ENCODE assay signal across 8 mouse cellular contexts in the genomic region with DNA sequence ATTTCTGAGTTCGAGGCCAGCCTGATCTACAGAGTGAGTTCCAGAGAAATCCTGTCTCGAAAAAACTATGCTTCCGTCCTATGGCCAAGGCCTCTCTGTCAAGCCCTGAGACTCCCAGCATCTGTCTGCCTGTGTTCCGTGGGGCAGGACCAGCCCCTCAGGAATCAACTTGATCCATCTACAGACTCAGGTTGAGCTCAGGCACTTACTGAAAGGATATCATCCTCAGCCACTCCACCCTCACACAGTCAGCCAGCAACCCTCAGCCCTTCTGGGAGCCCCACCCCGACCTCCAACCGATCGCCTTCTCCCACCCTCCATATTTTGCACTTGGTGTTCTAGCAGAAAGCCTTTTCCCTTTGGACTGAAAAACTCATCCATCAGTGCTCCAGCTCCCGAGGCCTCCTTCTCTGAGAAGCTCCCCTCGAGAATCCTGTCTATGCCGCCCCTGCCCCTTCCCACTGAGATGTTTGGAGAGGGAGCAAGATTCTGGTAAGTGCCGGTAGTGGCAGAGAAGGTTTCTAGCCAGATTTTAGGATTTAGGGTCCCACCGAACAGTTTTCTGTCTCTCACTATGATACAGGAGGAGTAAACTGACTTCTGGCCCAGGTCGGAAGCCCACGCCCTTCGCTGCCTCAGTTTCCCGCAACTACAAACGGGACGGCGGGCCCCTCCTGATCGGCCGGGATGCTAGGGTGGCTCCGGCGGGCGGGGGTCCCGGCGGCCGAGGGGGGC. TPM values are rescaled to one million over a fixed set of nuclear protein-coding genes. Genes with fewer than 3 reads are reported as not detected.
DNase-seq lines count a peak whose midpoint lies in the region; ATAC-seq and TF ChIP-seq lines count a peak whose summit lies in the region.

No protein-coding gene starts in this region.

- peak overlapping the region; percentile 66 for H3K4me3 ChIP-seq in kidney, postnatal 0 days (replicated peaks; ENCODE audit: low read depth, low read length)
- H3K4me3 ChIP-seq in embryonic facial prominence, embryonic 14.5 days (ENCODE audit: low read depth, low read length): peak overlapping the region; percentile 82
- peak overlapping the region; percentile 62 for H3K4me3 ChIP-seq in limb, embryonic 11.5 days (ENCODE audit: low read depth, low read length)

- H3K9ac ChIP-seq in kidney, postnatal 0 days (ENCODE audit: low read depth, low read length): peak overlapping the region; percentile 66
- peak overlapping the region; percentile 86 for H3K9ac ChIP-seq in embryonic facial prominence, embryonic 14.5 days (ENCODE audit: low read depth, low read length)
- peak overlapping the region; percentile 73 for H3K9ac ChIP-seq in limb, embryonic 11.5 days (ENCODE audit: low read length)

- TF ChIP-seq CTCF in kidney, postnatal 0 days (IDR thresholded peaks at IDR 0.05; ENCODE audit: low read depth): no peak

- peaks cover 13% of the 10 kb centered on the region; the same call in 1 of the 2 replicates for H3K36me3 ChIP-seq in kidney, postnatal 0 days (ENCODE audit: insufficient read depth, low read length)
- H3K36me3 ChIP-seq in embryonic facial prominence, embryonic 14.5 days (ENCODE audit: control insufficient read depth, insufficient read depth, low read length): peaks cover 22% of the 10 kb centered on the region
- peaks cover 17% of the 10 kb centered on the region; the same call in 1 of the 2 replicates for H3K36me3 ChIP-seq in limb, embryonic 11.5 days (ENCODE audit: control insufficient read depth, insufficient read depth, low read length)

- DNase-seq in kidney, postnatal 0 days (ENCODE audit: low spot score): peak; percentile 16
- DNase-seq in kidney, adult 9 months: no peak
- no peak for DNase-seq in embryonic facial prominence, embryonic 14.5 days (ENCODE audit: low spot score)
- peak; percentile 45 for DNase-seq in limb, embryonic 11.5 days (ENCODE audit: low spot score)
- DNase-seq in neural tube, embryonic 10.5 days (ENCODE audit: extremely low spot score, low spot score): peak; percentile 44
- no peak for DNase-seq in urinary bladder, postnatal 25 days (ENCODE audit: low spot score)
- no peak for DNase-seq in ovary, postnatal 10 days (ENCODE audit: low spot score)
- DNase-seq in layer of hippocampus, adult 11-12 months (ENCODE audit: low spot score): no peak

- H3K27me3 ChIP-seq in kidney, postnatal 0 days (ENCODE audit: insufficient read depth, low read length): no peaks in the 10 kb centered on the region
- no peaks in the 10 kb centered on the region for H3K27me3 ChIP-seq in embryonic facial prominence, embryonic 14.5 days (replicated peaks; ENCODE audit: control insufficient read depth, insufficient read depth, low read length)
- no peaks in the 10 kb centered on the region for H3K27me3 ChIP-seq in limb, embryonic 11.5 days (ENCODE audit: control insufficient read depth, insufficient read depth, low read length)

- H3K4me2 ChIP-seq in kidney, postnatal 0 days (ENCODE audit: low read length): peak overlapping the region; percentile 87
- H3K4me2 ChIP-seq in embryonic facial prominence, embryonic 14.5 days (ENCODE audit: low read depth, low read length): peak overlapping the region; percentile 97
- peak overlapping the region; percentile 54 for H3K4me2 ChIP-seq in limb, embryonic 11.5 days (ENCODE audit: low read depth, severe bottlenecking)

- WGBS in kidney, postnatal 0 days: 12% methylated on average over 27 of the region's 27 CpGs
- 8% methylated on average over 19 of the region's 27 CpGs for WGBS in embryonic facial prominence, embryonic 14.5 days
- 7% methylated on average over 27 of the region's 27 CpGs for WGBS in limb, embryonic 11.5 days

- H3K27ac ChIP-seq in kidney, postnatal 0 days: peak overlapping the region; percentile 86
- H3K27ac ChIP-seq in embryonic facial prominence, embryonic 14.5 days (replicated peaks; ENCODE audit: low read depth, low read length): peak overlapping the region; percentile 99
- peak overlapping the region; percentile 65 for H3K27ac ChIP-seq in limb, embryonic 11.5 days (replicated peaks; ENCODE audit: low read depth, low read length)

- no peak for ATAC-seq in kidney, postnatal 0 days (replicated peaks; ENCODE audit: low FRiP score, low read depth)
- no peak for ATAC-seq in embryonic facial prominence, embryonic 14.5 days (ENCODE audit: low read depth)
- ATAC-seq in limb, embryonic 11.5 days (ENCODE audit: insufficient number of reproducible peaks, low FRiP score, low TSS enrichment, low read depth): no peak

- no peaks in the 10 kb centered on the region for H3K9me3 ChIP-seq in kidney, postnatal 0 days (replicated peaks; ENCODE audit: low read length)
- H3K9me3 ChIP-seq in embryonic facial prominence, embryonic 14.5 days (ENCODE audit: control insufficient read depth, low read length): 0 out of 2 replicates have a peak, but pooled peaks cover 5% of the 10 kb centered on the region
- no peaks in the 10 kb centered on the region; the same call in 1 of the 2 replicates for H3K9me3 ChIP-seq in limb, embryonic 11.5 days (ENCODE audit: control insufficient read depth, low read length)

- peaks cover 36% of the 10 kb centered on the region for H3K4me1 ChIP-seq in kidney, postnatal 0 days (replicated peaks; ENCODE audit: insufficient read depth, low read length)
- H3K4me1 ChIP-seq in embryonic facial prominence, embryonic 14.5 days (ENCODE audit: control insufficient read depth, insufficient read depth, low read length): peaks cover 40% of the 10 kb centered on the region
- peaks cover 43% of the 10 kb centered on the region for H3K4me1 ChIP-seq in limb, embryonic 11.5 days (ENCODE audit: control insufficient read depth, insufficient read depth, low read length)

RNA-seq across cellular contexts. Expression of a gene that starts 0.4 kb away (rescaled TPM):
- polyA plus RNA-seq in kidney, postnatal 0 days (2015; fragmentation: Nextera tagmentation; extraction: Ambion mirVana): 221 and 261 TPM in 2 replicates
- 293 and 304 TPM in 2 replicates for polyA plus RNA-seq in embryonic facial prominence, embryonic 14.5 days (2014; fragmentation: Nextera tagmentation; extraction: Ambion mirVana)
- polyA plus RNA-seq in limb, embryonic 11.5 days (2014; fragmentation: Nextera tagmentation; extraction: Ambion mirVana): 250 and 255 TPM in 2 replicates

RNA-seq across cellular contexts. Expression of a gene that starts 3.8 kb away (rescaled TPM):
- polyA plus RNA-seq in kidney, postnatal 0 days (2015; fragmentation: Nextera tagmentation; extraction: Ambion mirVana): 23.7 and 26.6 TPM in 2 replicates
- polyA plus RNA-seq in embryonic facial prominence, embryonic 14.5 days (2014; fragmentation: Nextera tagmentation; extraction: Ambion mirVana): 20.6 and 22.3 TPM in 2 replicates
- polyA plus RNA-seq in limb, embryonic 11.5 days (2014; fragmentation: Nextera tagmentation; extraction: Ambion mirVana): 15.7 and 15.9 TPM in 2 replicates

RNA-seq across cellular contexts. Expression of a gene that starts 8.4 kb away (rescaled TPM):
- 2.4 and 2.6 TPM in 2 replicates for polyA plus RNA-seq in kidney, postnatal 0 days (2015; fragmentation: Nextera tagmentation; extraction: Ambion mirVana)
- polyA plus RNA-seq in embryonic facial prominence, embryonic 14.5 days (2014; fragmentation: Nextera tagmentation; extraction: Ambion mirVana): 2.5 and 2.8 TPM in 2 replicates
- 1.3 and 1.4 TPM in 2 replicates for polyA plus RNA-seq in limb, embryonic 11.5 days (2014; fragmentation: Nextera tagmentation; extraction: Ambion mirVana)

RNA-seq across cellular contexts. Expression of a gene that starts 17.4 kb away (rescaled TPM):
- 0.17 and 0.20 TPM in 2 replicates for polyA plus RNA-seq in kidney, postnatal 0 days (2015; fragmentation: Nextera tagmentation; extraction: Ambion mirVana)
- 0.37 and 0.56 TPM in 2 replicates for polyA plus RNA-seq in embryonic facial prominence, embryonic 14.5 days (2014; fragmentation: Nextera tagmentation; extraction: Ambion mirVana)
- 0.23 and 0.41 TPM in 2 replicates for polyA plus RNA-seq in limb, embryonic 11.5 days (2014; fragmentation: Nextera tagmentation; extraction: Ambion mirVana)

RNA-seq across cellular contexts. Expression of a gene that starts 28.0 kb away (rescaled TPM):
- 78.9 and 81.9 TPM in 2 replicates for polyA plus RNA-seq in kidney, postnatal 0 days (2015; fragmentation: Nextera tagmentation; extraction: Ambion mirVana)
- 97.4 and 100 TPM in 2 replicates for polyA plus RNA-seq in embryonic facial prominence, embryonic 14.5 days (2014; fragmentation: Nextera tagmentation; extraction: Ambion mirVana)
- 141 and 144 TPM in 2 replicates for polyA plus RNA-seq in limb, embryonic 11.5 days (2014; fragmentation: Nextera tagmentation; extraction: Ambion mirVana)

Comparison
In these comparisons a context has a peak if more than half of its experiments do, and no peak if none do; other contexts are left out.
1. DNase-seq: peak in kidney, postnatal 0 days (single experiment), limb, embryonic 11.5 days (single experiment) and neural tube, embryonic 10.5 days (single experiment); none in kidney, adult 9 months (single experiment), embryonic facial prominence, embryonic 14.5 days (single experiment), urinary bladder, postnatal 25 days (single experiment), ovary, postnatal 10 days (single experiment) and layer of hippocampus, adult 11-12 months (single experiment).
2. Peak in every context shown above with its lines, with median percentiles within 50 percentile points of each other: H3K27ac ChIP-seq, H3K4me2 ChIP-seq, H3K4me3 ChIP-seq and H3K9ac ChIP-seq.